ENCODE assay signal across 19 mouse cellular contexts in genomic region chr19:6985300-6985699, GRCm38 (mm10). TPM values are rescaled to one million over a fixed set of nuclear protein-coding genes. Genes with fewer than 3 reads are reported as not detected.
DNase-seq lines count a peak whose midpoint lies in the region; ATAC-seq and TF ChIP-seq lines count a peak whose summit lies in the region.
"Had no signal": no experiment of that assay in that cellular context is flagged by ENCODE, and none has a peak within 500 bp of the region (broad histone marks: within the 10 kb centered on the region; RNA-seq: fewer than 3 reads in every experiment).

No protein-coding gene starts in this region.

- no peak overlapping the region for H3K9ac ChIP-seq in kidney, embryonic 15.5 days
- H3K9ac ChIP-seq in ES-E14 (ENCODE audit: insufficient read depth, low read depth, low read length, poor library complexity, severe bottlenecking), result peak overlapping the region; percentile 2; the same call in 1 of the 2 replicates
- no peak overlapping the region for H3K9ac ChIP-seq in limb, embryonic 11.5 days (ENCODE audit: low read length)
- H3K9ac ChIP-seq: embryonic facial prominence, embryonic 15.5 days; hindbrain, embryonic 13.5 days; liver, embryonic 14.5 days had no signal

- peak; percentile 27 for DNase-seq in gastrocnemius, adult 2 months
- DNase-seq in gastrocnemius, postnatal 4 days (ENCODE audit: low spot score in 2 of 2), result no peak
- peak; percentile 30 for DNase-seq in kidney, postnatal 10 days
- no peak for DNase-seq in ES-E14 (ENCODE audit: low read depth, low spot score)
- DNase-seq in limb, embryonic 11.5 days (ENCODE audit: low spot score), result no peak
- no peak for DNase-seq in lung, postnatal 4 days
- DNase-seq: adrenal gland, adult 8-10 months; B cell, adult 2 months; gastrocnemius, postnatal 25 days; kidney, adult 2 months; kidney, postnatal 36 days; lung, postnatal 10 days; spleen, adult 18-20 months; thymus, adult 18-20 months had no signal

- H3K4me3 ChIP-seq in gastrocnemius, adult 2 months, result no peak overlapping the region
- H3K4me3 ChIP-seq in kidney, embryonic 15.5 days (replicated peaks), result no peak overlapping the region
- H3K4me3 ChIP-seq in ES-E14 (ENCODE audit: insufficient read depth in 1 of 2, low read depth in 1 of 2, low read length in 2 of 2, poor library complexity in 1 of 2, severe bottlenecking in 1 of 2), result peak overlapping the region in 1 of 2 experiments; percentile 21; a peak in 2 of 4 replicates
- H3K4me3 ChIP-seq in limb, embryonic 11.5 days (ENCODE audit: low read depth, low read length), result peak overlapping the region; percentile 5; the same call in 1 of the 2 replicates
- H3K4me3 ChIP-seq: hindbrain, embryonic 13.5 days had no signal

- H3K4me1 ChIP-seq in kidney, embryonic 15.5 days, result peaks cover 33% of the 10 kb centered on the region
- H3K4me1 ChIP-seq in ES-E14 (ENCODE audit: control insufficient read depth in 2 of 2, insufficient read depth in 2 of 2, low read length in 2 of 2, poor library complexity in 1 of 2), result peaks cover 0 to 17% of the 10 kb centered on the region in 2 experiments; a peak in 2 of 4 replicates
- peaks cover 15% of the 10 kb centered on the region for H3K4me1 ChIP-seq in limb, embryonic 11.5 days (ENCODE audit: control insufficient read depth, insufficient read depth, low read length)

- H3K36me3 ChIP-seq in kidney, embryonic 15.5 days, result peaks cover 39% of the 10 kb centered on the region
- peaks cover 20% of the 10 kb centered on the region for H3K36me3 ChIP-seq in ES-E14 (ENCODE audit: control insufficient read depth, insufficient read depth, low read length, poor library complexity, severe bottlenecking)
- H3K36me3 ChIP-seq in limb, embryonic 11.5 days (ENCODE audit: control insufficient read depth, insufficient read depth, low read length), result peaks cover 12% of the 10 kb centered on the region

- no peak overlapping the region for H3K27ac ChIP-seq in gastrocnemius, adult 2 months
- H3K27ac ChIP-seq in kidney, embryonic 15.5 days, result no peak overlapping the region
- no peak overlapping the region for H3K27ac ChIP-seq in ES-E14 (ENCODE audit: insufficient read depth, low read depth, low read length, poor library complexity, severe bottlenecking)
- H3K27ac ChIP-seq in limb, embryonic 11.5 days (replicated peaks; ENCODE audit: low read depth, low read length), result no peak overlapping the region
- H3K27ac ChIP-seq: hindbrain, embryonic 13.5 days; liver, embryonic 14.5 days had no signal

- no peak for ATAC-seq in kidney, embryonic 15.5 days (replicated peaks; ENCODE audit: low FRiP score)
- ATAC-seq in limb, embryonic 11.5 days (ENCODE audit: insufficient number of reproducible peaks, low FRiP score, low TSS enrichment, low read depth), result no peak

- in situ Hi-C loops in ES-E14 (cut with MboI; ENCODE audit: low sequenced_read_pairs in 2 of 2, unreplicated experiment in 2 of 2), result no loop called here

- TF ChIP-seq CTCF in gastrocnemius, adult 2 months (IDR thresholded peaks at IDR 0.05), result no peak

- intact Hi-C loops in gastrocnemius, adult 2 months (cut with DNase I), result no loop called here

- H3K9me3 ChIP-seq in kidney, embryonic 15.5 days (replicated peaks), result no peaks in the 10 kb centered on the region
- H3K9me3 ChIP-seq in ES-E14 (ENCODE audit: control insufficient read depth, insufficient read depth, low read depth, low read length), result no peaks in the 10 kb centered on the region
- H3K9me3 ChIP-seq in limb, embryonic 11.5 days (ENCODE audit: control insufficient read depth, low read length), result no peaks in the 10 kb centered on the region
- H3K9me3 ChIP-seq: embryonic facial prominence, embryonic 15.5 days; hindbrain, embryonic 13.5 days; megakaryocyte, embryonic 14.5 days had no signal

- no peak overlapping the region for H3K4me2 ChIP-seq in kidney, embryonic 15.5 days
- H3K4me2 ChIP-seq in limb, embryonic 11.5 days (ENCODE audit: low read depth, severe bottlenecking), result no peak overlapping the region
- H3K4me2 ChIP-seq: hindbrain, embryonic 13.5 days had no signal

- H3K27me3 ChIP-seq in kidney, embryonic 15.5 days, result no peaks in the 10 kb centered on the region
- H3K27me3 ChIP-seq in limb, embryonic 11.5 days (ENCODE audit: control insufficient read depth, insufficient read depth, low read length), result no peaks in the 10 kb centered on the region
- H3K27me3 ChIP-seq: embryonic facial prominence, embryonic 15.5 days; hindbrain, embryonic 13.5 days; megakaryocyte, embryonic 14.5 days had no signal

- WGBS in kidney, embryonic 15.5 days, result 84% methylated on average over 19 of the region's 19 CpGs
- 78% methylated on average over 19 of the region's 19 CpGs for WGBS in limb, embryonic 11.5 days

TF ChIP-seq in ES-E14, 5 proteins besides CTCF, POLR2A, EP300 and RAD21:
- TF ChIP-seq ZC3H11A (IDR thresholded peaks at IDR 0.05; ENCODE audit: borderline replicate concordance, low read depth, low read length) (no peak), HCFC1 (IDR thresholded peaks at IDR 0.05; ENCODE audit: borderline replicate concordance, insufficient read depth, low read length) (no peak), CHD2 (IDR thresholded peaks at IDR 0.05; ENCODE audit: low read depth, low read length) (no peak), MAFK (IDR thresholded peaks at IDR 0.05; ENCODE audit: insufficient read depth, low read depth, low read length) (no peak), ZNF384 (IDR thresholded peaks at IDR 0.05; ENCODE audit: low read depth, low read length) (no peak)

RNA-seq across cellular contexts. Expression of gene Vegfb, which starts 2.2 kb away (rescaled TPM):
- 100 to 1,000 TPM; 142 to 219 TPM for total RNA-seq in gastrocnemius, adult 2 months (2021)
- 10 to 100 TPM; 68.0 to 73.0 TPM for total RNA-seq in gastrocnemius, postnatal 4 days (2021)
- polyA plus RNA-seq in kidney, embryonic 15.5 days (2015; fragmentation: Nextera tagmentation; extraction: Ambion mirVana), result 39.5 and 41.0 TPM in 2 replicates
- 10.0 and 14.3 TPM in 2 replicates for total RNA-seq in ES-E14 (2012; rRNA removed)
- polyA plus RNA-seq in limb, embryonic 11.5 days (2014; fragmentation: Nextera tagmentation; extraction: Ambion mirVana), result 37.1 and 38.7 TPM in 2 replicates

RNA-seq across cellular contexts. Expression of gene Fkbp2, which starts 5.0 kb away (rescaled TPM):
- total RNA-seq in gastrocnemius, adult 2 months (2021), result 10 to 100 TPM in 1 of 2 experiments, 1 to 10 TPM in 1; 7.9 to 11.2 TPM
- total RNA-seq in gastrocnemius, postnatal 4 days (2021), result 10 to 100 TPM; 25.3 to 28.6 TPM
- 129 and 137 TPM in 2 replicates for polyA plus RNA-seq in kidney, embryonic 15.5 days (2015; fragmentation: Nextera tagmentation; extraction: Ambion mirVana)
- 51.0 and 64.0 TPM in 2 replicates for total RNA-seq in ES-E14 (2012; rRNA removed)
- 70.9 and 72.7 TPM in 2 replicates for polyA plus RNA-seq in limb, embryonic 11.5 days (2014; fragmentation: Nextera tagmentation; extraction: Ambion mirVana)

RNA-seq across cellular contexts. Expression of gene Dnajc4, which starts 7.1 kb away (rescaled TPM):
- 10 to 100 TPM; 35.3 to 37.6 TPM for total RNA-seq in gastrocnemius, adult 2 months (2021)
- 10 to 100 TPM; 32.3 to 34.2 TPM for total RNA-seq in gastrocnemius, postnatal 4 days (2021)
- polyA plus RNA-seq in kidney, embryonic 15.5 days (2015; fragmentation: Nextera tagmentation; extraction: Ambion mirVana), result 22.5 and 24.1 TPM in 2 replicates
- 14.0 and 22.0 TPM in 2 replicates for total RNA-seq in ES-E14 (2012; rRNA removed)
- polyA plus RNA-seq in limb, embryonic 11.5 days (2014; fragmentation: Nextera tagmentation; extraction: Ambion mirVana), result 15.0 and 20.7 TPM in 2 replicates

RNA-seq across cellular contexts. Expression of gene Plcb3, which starts 9.0 kb away (rescaled TPM):
- 10 to 100 TPM in 1 of 2 experiments, 1 to 10 TPM in 1; 9.1 to 11.0 TPM for total RNA-seq in gastrocnemius, adult 2 months (2021)
- total RNA-seq in gastrocnemius, postnatal 4 days (2021), result 10 to 100 TPM; 22.2 to 23.9 TPM
- polyA plus RNA-seq in kidney, embryonic 15.5 days (2015; fragmentation: Nextera tagmentation; extraction: Ambion mirVana), result 42.5 and 44.8 TPM in 2 replicates
- total RNA-seq in ES-E14 (2012; rRNA removed), result 42.3 and 55.1 TPM in 2 replicates
- 24.4 and 27.7 TPM in 2 replicates for polyA plus RNA-seq in limb, embryonic 11.5 days (2014; fragmentation: Nextera tagmentation; extraction: Ambion mirVana)

RNA-seq across cellular contexts. Expression of gene Ppp1r14b, which starts 10.5 kb away (rescaled TPM):
- total RNA-seq in gastrocnemius, adult 2 months (2021), result 100 to 1,000 TPM; 121 to 127 TPM
- 100 to 1,000 TPM; 364 to 392 TPM for total RNA-seq in gastrocnemius, postnatal 4 days (2021)
- 139 and 160 TPM in 2 replicates for polyA plus RNA-seq in kidney, embryonic 15.5 days (2015; fragmentation: Nextera tagmentation; extraction: Ambion mirVana)
- 365 and 385 TPM in 2 replicates for total RNA-seq in ES-E14 (2012; rRNA removed)
- polyA plus RNA-seq in limb, embryonic 11.5 days (2014; fragmentation: Nextera tagmentation; extraction: Ambion mirVana), result 282 and 293 TPM in 2 replicates

Comparison
In these comparisons a context has a peak if more than half of its experiments do, and no peak if none do; other contexts are left out.
1. DNase-seq: peak in gastrocnemius, adult 2 months (single experiment) and kidney, postnatal 10 days (single experiment); none in gastrocnemius, postnatal 4 days (0 of 2), ES-E14 (single experiment), limb, embryonic 11.5 days (single experiment) and lung, postnatal 4 days (0 of 2).